Mouse (Mus musculus) limb, embryonic 12.5 days (tissue): Measurements from ENCODE around the gene Plod2. TPM values are rescaled to one million over a fixed set of nuclear protein-coding genes. Genes with fewer than 3 reads are reported as not detected.

Experiments used
- ATAC-seq: fragments of 200-750 bp; cut with Nextera tagmentation; 2 replicates; pipeline ENCODE4 v1.8.0; 2017; ENCODE audit warnings: low read depth, moderate TSS enrichment; ENCODE audit not compliant: insufficient number of reproducible peaks, insufficient read depth, low FRiP score, low TSS enrichment
- H3K27ac ChIP-seq: fragments of 300-500 bp; sonication (generic); 2 replicates; pipeline ENCODE4 v1.5.1; 2016; ENCODE audit warnings: mild to moderate bottlenecking, moderate library complexity
- H3K27me3 ChIP-seq: fragments of 300-500 bp; sonication (generic); 2 replicates; pipeline ENCODE4 v1.6.1; 2016; ENCODE audit warnings: mild to moderate bottlenecking, moderate library complexity
- H3K36me3 ChIP-seq: fragments of 300-500 bp; sonication (generic); 2 replicates; pipeline ENCODE4 v1.6.1; 2016; ENCODE audit warnings: mild to moderate bottlenecking, moderate library complexity
- H3K4me1 ChIP-seq: fragments of 300-500 bp; sonication (generic); replicated peaks from 2 replicates; pipeline ENCODE4 v1.6.1; 2016
- H3K4me2 ChIP-seq: fragments of 300-500 bp; sonication (generic); 2 replicates; pipeline ENCODE4 v1.6.1; 2016; ENCODE audit warnings: mild to moderate bottlenecking, moderate library complexity
- H3K4me3 ChIP-seq: fragments of 300-500 bp; sonication (generic); replicated peaks from 2 replicates; pipeline ENCODE4 v1.5.1; 2016; ENCODE audit warnings: mild to moderate bottlenecking
- H3K9ac ChIP-seq: fragments of 300-500 bp; sonication (generic); replicated peaks from 2 replicates; pipeline ENCODE4 v1.6.1; 2016; ENCODE audit warnings: mild to moderate bottlenecking, moderate library complexity
- H3K9me3 ChIP-seq: fragments of 300-500 bp; sonication (generic); 2 replicates; pipeline ENCODE4 v1.6.1; 2016; ENCODE audit warnings: mild to moderate bottlenecking, moderate library complexity
- WGBS: fragments of 180-500 bp; shearing (Covaris S2); methylation state at CpG from one replicate; pipeline ENCODE4 v1.1.7; 2016; 5-methylcytosine and 5-hydroxymethylcytosine counted together
- polyA plus RNA-seq: library from polyadenylated mRNA; unstranded; fragments of >200 nt; fragmentation: Nextera tagmentation; extraction: Ambion mirVana; gene quantifications from 2 replicates; pipeline ENCODE4 v1.2.1, GENCODE M21; 2016

The Plod2 gene
- polyA plus RNA-seq, 1 experiment from 2014 or later, result 52.2 TPM

DNA sequence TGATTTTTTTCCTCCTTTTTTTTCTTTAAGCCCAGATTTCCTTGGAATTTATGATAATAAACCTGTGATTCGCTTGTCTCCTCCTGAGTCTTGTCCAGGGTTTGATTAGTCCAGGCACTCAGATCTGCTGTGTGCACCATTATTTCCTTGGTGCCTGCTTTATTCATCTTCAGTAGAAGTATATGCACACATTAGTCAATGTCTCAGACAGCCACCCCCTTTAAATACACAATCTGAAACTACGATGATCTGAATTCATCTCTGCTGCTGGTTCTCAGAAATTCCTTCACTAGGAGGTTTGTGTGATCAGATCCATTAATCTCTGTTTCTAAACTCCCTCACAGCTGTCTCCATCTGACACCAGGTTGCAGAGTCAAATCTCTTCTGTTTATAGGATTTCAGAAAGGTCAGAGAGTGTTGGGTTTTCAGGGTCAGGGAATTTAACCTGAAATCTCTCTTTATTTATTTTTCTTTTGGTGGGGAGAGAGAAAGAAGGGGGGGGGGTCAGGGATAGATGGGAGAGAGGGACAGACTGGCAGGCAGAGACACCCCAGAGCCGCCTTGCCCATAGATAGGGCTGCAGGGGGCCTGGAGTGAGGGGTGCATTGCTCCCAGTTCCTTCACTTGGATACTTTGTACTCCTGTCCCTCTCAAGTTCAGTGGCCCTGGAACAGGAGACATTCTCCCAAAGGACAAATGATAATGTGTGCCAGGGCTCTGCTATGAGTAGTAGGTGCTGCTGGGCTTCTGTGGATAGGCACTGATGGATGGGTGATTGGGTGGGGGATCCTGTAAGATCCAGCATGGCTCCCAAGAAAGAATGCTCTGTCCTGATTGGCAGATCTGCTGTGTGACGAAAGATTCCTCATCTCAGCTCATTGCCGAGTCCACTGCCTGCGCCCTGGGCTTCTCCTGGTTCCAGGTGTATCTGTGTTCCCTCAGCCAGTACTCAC lies 13.3 kb downstream of the Plod2 start:
- ATAC-seq, result no peak
- Histone ChIP-seq H3K36me3 (no peaks in the 10 kb centered on the region), H3K9ac (no peak overlapping the region), H3K4me1 (peaks cover 11% of the 10 kb centered on the region; the same call in 1 of the 2 replicates), H3K27me3 (no peaks in the 10 kb centered on the region), H3K9me3 (no peaks in the 10 kb centered on the region), H3K4me3 (no peak overlapping the region), H3K4me2 (no peak overlapping the region), H3K27ac (no peak overlapping the region)
- WGBS, result 83% methylated on average over 6 of the region's 6 CpGs

- Histone ChIP-seq H3K4me3 (no peak overlapping the region), H3K9ac (no peak overlapping the region), H3K4me2 (no peak overlapping the region), H3K4me1 (peaks cover 26% of the 10 kb centered on the region), H3K9me3 (no peaks in the 10 kb centered on the region), H3K36me3 (peaks cover 11% of the 10 kb centered on the region; the same call in 1 of the 2 replicates), H3K27me3 (no peaks in the 10 kb centered on the region), H3K27ac (no peak overlapping the region)
- no peak for ATAC-seq
- WGBS, result 77% methylated on average over 8 of the region's 8 CpGs
These were observed 17.7 kb downstream of the Plod2 start for GRCm38 (mm10) chr9:92559750-92560149.

GRCm38 (mm10) chr9:92560840-92561547 lies 19.0 kb downstream of the Plod2 start:
- no peak overlapping the region for H3K9ac ChIP-seq
- H3K27ac ChIP-seq, result no peak overlapping the region
- 66% methylated on average over 6 of the region's 6 CpGs for WGBS
- no peak overlapping the region for H3K4me3 ChIP-seq
- H3K36me3 ChIP-seq, result peaks cover 11% of the 10 kb centered on the region; the same call in 1 of the 2 replicates
- no peaks in the 10 kb centered on the region for H3K27me3 ChIP-seq
- H3K4me1 ChIP-seq, result peaks cover 34% of the 10 kb centered on the region
- no peaks in the 10 kb centered on the region for H3K9me3 ChIP-seq
- no peak overlapping the region for H3K4me2 ChIP-seq
- ATAC-seq, result no peak

DNA sequence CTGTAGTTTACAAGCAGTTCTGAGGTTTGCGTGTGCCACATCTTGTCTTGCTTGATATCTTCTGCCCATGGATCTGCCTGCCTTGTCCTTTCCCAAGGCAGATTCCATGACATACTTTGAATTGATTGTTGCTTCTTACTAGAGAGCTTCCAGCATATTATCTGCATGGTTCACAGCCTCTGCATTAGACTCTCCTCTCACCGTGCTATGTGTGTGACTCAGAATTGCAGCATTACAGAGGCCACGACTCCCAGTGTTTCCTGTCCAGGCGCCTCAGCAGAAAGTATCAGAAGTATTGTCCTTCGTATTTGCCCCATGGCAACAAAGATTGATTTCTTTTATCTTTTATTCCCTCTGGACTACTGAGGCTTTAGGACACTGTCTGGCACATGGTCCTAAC lies 20.4 kb downstream of the Plod2 start:
- no peak for ATAC-seq
- 82% methylated on average over 5 of the region's 5 CpGs for WGBS

DNA sequence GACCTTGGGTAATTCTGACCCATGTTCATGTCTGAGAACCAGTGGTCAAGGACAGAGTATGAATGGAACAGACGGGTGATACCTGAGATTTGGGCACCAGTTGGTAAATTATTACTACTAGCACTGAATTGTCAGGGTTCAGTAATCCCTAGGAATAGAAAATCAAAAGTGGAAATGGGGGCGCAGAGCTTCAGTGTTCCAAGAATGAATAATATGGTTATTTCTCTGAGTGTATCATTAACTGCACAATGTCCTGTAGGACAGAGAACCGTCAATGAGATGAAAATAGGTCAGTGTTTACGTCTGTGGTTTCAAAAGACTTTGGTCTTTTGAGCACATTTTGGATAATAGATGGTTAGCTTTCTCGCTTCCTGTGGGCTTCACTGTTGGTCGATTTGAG lies 21.3 kb downstream of the Plod2 start:
- H3K4me2 ChIP-seq, result no peak overlapping the region
- WGBS, result 93% methylated on average over 6 of the region's 6 CpGs

More for the DNA sequence above, 20.4 kb downstream of the Plod2 start:
- Histone ChIP-seq H3K4me2 (no peak overlapping the region), H3K9me3 (no peaks in the 10 kb centered on the region), H3K4me1 (peaks cover 39% of the 10 kb centered on the region), H3K9ac (no peak overlapping the region), H3K36me3 (peaks cover 11% of the 10 kb centered on the region; the same call in 1 of the 2 replicates), H3K27me3 (no peaks in the 10 kb centered on the region), H3K27ac (no peak overlapping the region), H3K4me3 (no peak overlapping the region)

DNA sequence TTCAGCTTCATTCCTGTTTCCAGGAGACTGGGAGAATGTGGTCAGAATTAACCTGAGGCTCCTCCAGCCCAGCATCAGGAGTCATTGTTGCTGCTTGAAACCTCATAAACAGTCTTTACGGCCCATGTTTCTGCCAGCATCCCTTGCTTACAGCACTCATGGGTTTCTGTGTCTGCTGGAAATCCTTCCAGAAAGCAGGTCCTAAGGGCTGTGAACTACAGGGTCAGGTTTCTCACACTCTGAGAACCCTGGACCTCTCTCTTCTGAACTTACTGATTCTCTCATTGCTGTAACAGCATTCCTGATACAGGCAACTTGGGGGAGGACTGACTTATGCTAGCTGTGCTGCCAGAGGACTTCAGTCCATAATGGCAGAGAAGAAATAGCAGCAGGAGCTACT lies 22.4 kb downstream of the Plod2 start:
- H3K27ac ChIP-seq, result 0 out of 2 replicates have a peak overlapping the region, but pooled peaks have one; percentile 23
- no peak for ATAC-seq
- H3K4me2 ChIP-seq, result no peak overlapping the region
- no peak overlapping the region for H3K9ac ChIP-seq
- H3K4me3 ChIP-seq, result no peak overlapping the region
- WGBS, result 56% methylated on average over 1 of the region's 1 CpGs
- no peaks in the 10 kb centered on the region for H3K9me3 ChIP-seq
- H3K27me3 ChIP-seq, result no peaks in the 10 kb centered on the region
- H3K36me3 ChIP-seq, result peaks cover 11% of the 10 kb centered on the region; the same call in 1 of the 2 replicates
- H3K4me1 ChIP-seq, result peaks cover 37% of the 10 kb centered on the region

More for the DNA sequence above, 21.3 kb downstream of the Plod2 start:
- H3K4me3 ChIP-seq, result no peak overlapping the region
- no peak overlapping the region for H3K27ac ChIP-seq
- ATAC-seq, result no peak
- H3K9ac ChIP-seq, result no peak overlapping the region
- H3K9me3 ChIP-seq, result no peaks in the 10 kb centered on the region
- H3K36me3 ChIP-seq, result peaks cover 11% of the 10 kb centered on the region; the same call in 1 of the 2 replicates
- H3K4me1 ChIP-seq, result peaks cover 39% of the 10 kb centered on the region
- H3K27me3 ChIP-seq, result no peaks in the 10 kb centered on the region

DNA sequence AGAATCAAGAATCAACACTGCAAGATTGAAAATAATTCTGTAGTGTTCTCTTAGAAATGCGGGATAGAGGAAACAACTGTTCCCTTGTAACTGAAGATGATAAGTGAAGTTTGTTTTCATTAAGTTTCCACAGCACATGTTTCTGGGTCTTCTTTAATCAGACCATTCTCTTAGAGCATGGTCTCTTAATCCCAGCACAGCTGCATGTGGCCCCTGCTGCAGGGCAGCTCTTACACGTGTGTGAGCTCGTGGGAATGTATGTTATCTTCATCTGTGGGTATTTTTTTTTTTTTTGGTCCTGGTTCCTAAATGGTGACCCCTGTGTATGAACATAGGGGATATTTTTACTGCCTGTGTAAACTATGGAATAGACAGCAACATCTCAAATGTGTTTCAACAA lies 24.2 kb downstream of the Plod2 start:
- WGBS, result 56% methylated on average over 3 of the region's 3 CpGs
- no peak overlapping the region for H3K9ac ChIP-seq
- no peak overlapping the region for H3K4me3 ChIP-seq
- ATAC-seq, result no peak
- 0 out of 2 replicates have a peak overlapping the region, but pooled peaks have one; percentile 47 for H3K27ac ChIP-seq
- no peaks in the 10 kb centered on the region for H3K27me3 ChIP-seq
- H3K4me1 ChIP-seq, result peaks cover 18% of the 10 kb centered on the region
- H3K4me2 ChIP-seq, result no peak overlapping the region
- H3K9me3 ChIP-seq, result no peaks in the 10 kb centered on the region
- peaks cover 11% of the 10 kb centered on the region; the same call in 1 of the 2 replicates for H3K36me3 ChIP-seq

- no peak for ATAC-seq
- peaks cover 17% of the 10 kb centered on the region for H3K36me3 ChIP-seq
- no peak overlapping the region for H3K4me2 ChIP-seq
- H3K9ac ChIP-seq, result no peak overlapping the region
- H3K27ac ChIP-seq, result no peak overlapping the region
- WGBS, result 91% methylated on average over 7 of the region's 7 CpGs
- no peak overlapping the region for H3K4me3 ChIP-seq
- H3K9me3 ChIP-seq, result no peaks in the 10 kb centered on the region
- no peaks in the 10 kb centered on the region for H3K27me3 ChIP-seq
- peaks cover 17% of the 10 kb centered on the region for H3K4me1 ChIP-seq
These were observed 25.5 kb downstream of the Plod2 start for GRCm38 (mm10) chr9:92567474-92567873.

GRCm38 (mm10) chr9:92568798-92569197 lies 26.8 kb downstream of the Plod2 start:
- WGBS, result 96% methylated on average over 3 of the region's 3 CpGs
- H3K27me3 ChIP-seq, result no peaks in the 10 kb centered on the region
- H3K9me3 ChIP-seq, result no peaks in the 10 kb centered on the region
- ATAC-seq, result no peak
- H3K36me3 ChIP-seq, result peaks cover 18% of the 10 kb centered on the region
- H3K9ac ChIP-seq, result no peak overlapping the region
- no peak overlapping the region for H3K4me2 ChIP-seq
- no peak overlapping the region for H3K4me3 ChIP-seq
- peaks cover 17% of the 10 kb centered on the region for H3K4me1 ChIP-seq
- no peak overlapping the region for H3K27ac ChIP-seq

GRCm38 (mm10) chr9:92572376-92573108 lies 30.5 kb downstream of the Plod2 start:
- Histone ChIP-seq H3K9me3 (no peaks in the 10 kb centered on the region), H3K27ac (no peak overlapping the region), H3K4me1 (no peaks in the 10 kb centered on the region), H3K27me3 (no peaks in the 10 kb centered on the region), H3K36me3 (peaks cover 11% of the 10 kb centered on the region), H3K9ac (no peak overlapping the region), H3K4me3 (no peak overlapping the region), H3K4me2 (no peak overlapping the region)
- no peak for ATAC-seq
- WGBS, result 78% methylated on average over 8 of the region's 8 CpGs

DNA sequence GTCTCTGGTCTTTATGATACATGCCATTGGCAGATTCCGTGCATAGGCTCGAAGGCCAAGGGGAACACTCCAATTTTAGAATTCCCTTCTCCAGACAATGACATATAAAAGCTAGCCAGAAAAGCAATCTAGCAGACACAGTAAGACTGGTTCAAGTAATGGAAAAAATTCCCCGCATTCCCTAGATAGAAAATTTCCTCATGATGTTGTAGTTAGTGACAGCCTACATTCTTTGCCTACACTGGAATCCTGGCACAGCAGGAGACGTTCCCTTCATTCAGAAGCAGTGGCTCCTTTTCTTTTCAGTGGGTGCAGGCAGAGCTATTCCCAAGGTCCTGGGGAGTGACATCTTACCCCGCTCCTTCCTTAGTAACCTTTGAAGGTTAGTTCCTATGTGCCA lies 41.9 kb downstream of the Plod2 start:
- H3K4me2 ChIP-seq, result no peak overlapping the region
- H3K9ac ChIP-seq, result no peak overlapping the region
- H3K9me3 ChIP-seq, result no peaks in the 10 kb centered on the region
- H3K4me1 ChIP-seq, result no peaks in the 10 kb centered on the region
- H3K27me3 ChIP-seq, result no peaks in the 10 kb centered on the region
- ATAC-seq, result no peak
- H3K27ac ChIP-seq, result no peak overlapping the region
- 95% methylated on average over 5 of the region's 5 CpGs for WGBS
- peaks cover 46% of the 10 kb centered on the region for H3K36me3 ChIP-seq
- no peak overlapping the region for H3K4me3 ChIP-seq
